ENCODE assay signal across 11 mouse cellular contexts in genomic region chr7:47110511-47110910, GRCm38 (mm10). TPM values are rescaled to one million over a fixed set of nuclear protein-coding genes. Genes with fewer than 3 reads are reported as not detected.
A peak's percentile ranks its signal among the peaks of the same experiment; 100 is the strongest.
DNase-seq lines count a peak whose midpoint lies in the region; ATAC-seq lines count a peak whose summit lies in the region.
"Had no signal": no experiment of that assay in that cellular context is flagged by ENCODE, and none has a peak within 500 bp of the region (broad histone marks: within the 10 kb centered on the region; RNA-seq: fewer than 3 reads in every experiment).

No protein-coding gene starts in this region.

- DNase-seq in layer of hippocampus, adult 11-12 months (ENCODE audit: low spot score) = peak; percentile 64
- no peak for DNase-seq in layer of hippocampus, postnatal 14 days (ENCODE audit: low spot score in 2 of 2)
- peak; percentile 67 for DNase-seq in adrenal gland, postnatal 25 days
- DNase-seq in left cerebral cortex, adult 9 months (ENCODE audit: low spot score in 2 of 2) = peak; percentile 47 to 76
- peak; percentile 59 for DNase-seq in right cerebral cortex, postnatal 14 days
- DNase-seq in urinary bladder, postnatal 36 days (ENCODE audit: low spot score in 2 of 2) = no peak
- DNase-seq in spleen, postnatal 10 days (ENCODE audit: low spot score in 2 of 2) = no peak
- DNase-seq in midbrain, embryonic 11.5 days (ENCODE audit: low spot score, missing footprints) = no peak

- H3K27ac ChIP-seq in midbrain, embryonic 11.5 days (ENCODE audit: low read depth, low read length) = no peak overlapping the region
- H3K27ac ChIP-seq: hindbrain, embryonic 12.5 days; limb, embryonic 10.5 days had no signal

- H3K4me2 ChIP-seq in midbrain, embryonic 11.5 days = no peak overlapping the region
- H3K4me2 ChIP-seq: hindbrain, embryonic 12.5 days had no signal

- no peak overlapping the region for H3K4me3 ChIP-seq in midbrain, embryonic 11.5 days (ENCODE audit: low read depth, low read length)
- H3K4me3 ChIP-seq: hindbrain, embryonic 12.5 days; limb, embryonic 10.5 days had no signal

- no peaks in the 10 kb centered on the region for H3K4me1 ChIP-seq in midbrain, embryonic 11.5 days (ENCODE audit: control insufficient read depth, insufficient read depth, low read length)
- H3K4me1 ChIP-seq: hindbrain, embryonic 12.5 days; limb, embryonic 10.5 days had no signal

- ATAC-seq in midbrain, embryonic 11.5 days (ENCODE audit: low FRiP score) = no peak

- no peaks in the 10 kb centered on the region for H3K9me3 ChIP-seq in midbrain, embryonic 11.5 days (ENCODE audit: control insufficient read depth, low read length)
- H3K9me3 ChIP-seq: hindbrain, embryonic 12.5 days; limb, embryonic 10.5 days had no signal

- H3K36me3 ChIP-seq in midbrain, embryonic 11.5 days (ENCODE audit: control insufficient read depth, insufficient read depth, low read length) = no peaks in the 10 kb centered on the region
- H3K36me3 ChIP-seq: limb, embryonic 10.5 days had no signal

- WGBS in midbrain, embryonic 11.5 days = 86% methylated on average over 7 of the region's 7 CpGs

- H3K27me3 ChIP-seq in midbrain, embryonic 11.5 days (ENCODE audit: control insufficient read depth, insufficient read depth, low read length) = no peaks in the 10 kb centered on the region
- H3K27me3 ChIP-seq: hindbrain, embryonic 12.5 days had no signal

- H3K9ac ChIP-seq in midbrain, embryonic 11.5 days (ENCODE audit: low read length) = no peak overlapping the region
- H3K9ac ChIP-seq: hindbrain, embryonic 12.5 days had no signal

RNA-seq across cellular contexts. Expression of gene Ptpn5, which starts 23.0 kb away (rescaled TPM):
- 100 to 1,000 TPM; 102 to 103 TPM for total RNA-seq in layer of hippocampus, postnatal 14 days (2021)
- 1.3 and 2.2 TPM in 2 replicates for total RNA-seq in adrenal gland, postnatal 25 days (2021)
- polyA plus RNA-seq in midbrain, embryonic 11.5 days (2014; fragmentation: Nextera tagmentation; extraction: Ambion mirVana) = 17.5 and 18.5 TPM in 2 replicates
- total RNA-seq: gastrocnemius, adult 8-10 months had no signal

Comparison
In these comparisons a context has a peak if more than half of its experiments do, and no peak if none do; other contexts are left out.
1. DNase-seq: peak in layer of hippocampus, adult 11-12 months (single experiment), adrenal gland, postnatal 25 days (single experiment), left cerebral cortex, adult 9 months (2 of 2) and right cerebral cortex, postnatal 14 days (single experiment); none in layer of hippocampus, postnatal 14 days (0 of 2), urinary bladder, postnatal 36 days (0 of 2), spleen, postnatal 10 days (0 of 2) and midbrain, embryonic 11.5 days (single experiment).
2. RNA of gene Ptpn5, which starts 23.0 kb away (total RNA-seq): 102 to 103 TPM in layer of hippocampus, postnatal 14 days; 1.3 to 2.2 TPM in adrenal gland, postnatal 25 days; every median in the first group is over 10 times any median in the second.